Mouse (Mus musculus) splenic B cell, adult 2 months (primary cell): ENCODE data around the gene Alox12.

Experiments used
- DNase-seq: peaks from one replicate; pipeline ENCODE4 v3.0.0-alpha.2; 2011; ENCODE audit warnings: low read depth, low spot score
- H3K27me3 ChIP-seq: 2 replicates; pipeline ENCODE4 v1.6.1; 2012; ENCODE audit warnings: mild to moderate bottlenecking, low read length, moderate library complexity, mixed read lengths; ENCODE audit not compliant: control insufficient read depth, poor library complexity, insufficient read depth, severe bottlenecking
- H3K36me3 ChIP-seq: 2 replicates; pipeline ENCODE4 v1.6.1; 2012; ENCODE audit warnings: mild to moderate bottlenecking, low read length, moderate library complexity, mixed read lengths; ENCODE audit not compliant: control insufficient read depth, poor library complexity, insufficient read depth, severe bottlenecking

Gene Alox12

DNA sequence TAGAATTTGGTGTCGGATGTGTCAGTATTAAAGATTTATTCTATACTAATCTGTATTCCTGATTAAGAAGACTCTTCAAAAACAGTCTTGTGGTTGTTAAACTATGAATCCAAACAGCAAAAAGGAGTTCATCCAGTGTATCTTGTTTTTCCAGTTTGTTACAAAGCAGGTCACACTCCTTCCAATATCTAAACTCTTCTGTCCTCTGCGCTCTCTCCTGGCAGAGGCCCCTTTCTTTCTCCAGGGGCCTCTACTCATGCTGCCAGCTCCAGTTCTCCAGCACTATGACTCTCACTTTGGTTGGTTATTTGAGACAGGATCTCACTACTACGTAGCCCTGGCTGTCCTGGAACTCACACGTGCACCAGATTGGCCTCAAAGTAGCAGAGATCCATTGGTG is 10.7 kb upstream of the Alox12 start:
- DNase-seq, result no peak
- Histone ChIP-seq H3K36me3 (no peaks in the 10 kb centered on the region), H3K27me3 (no peaks in the 10 kb centered on the region)

DNA sequence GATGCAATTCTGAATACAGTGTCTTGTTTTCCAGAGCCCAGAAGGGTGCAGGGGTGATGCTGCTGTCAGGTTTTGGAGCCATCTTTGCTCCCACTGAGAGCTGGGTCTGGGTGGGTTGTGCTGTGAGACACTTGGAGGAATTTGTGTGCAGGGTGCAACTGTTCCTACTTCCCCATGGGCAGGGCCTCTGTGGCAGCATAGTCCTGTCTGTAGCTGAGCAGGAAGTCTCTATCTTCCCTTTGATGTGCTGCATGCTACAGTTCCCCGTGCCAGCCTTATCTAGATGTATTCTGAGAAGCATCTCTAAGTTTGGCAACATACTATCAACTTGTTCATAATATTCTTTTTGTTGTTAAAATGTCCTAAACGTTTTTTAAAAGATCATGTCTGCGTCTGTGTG is 10.1 kb upstream of the Alox12 start:
- Histone ChIP-seq H3K27me3 (no peaks in the 10 kb centered on the region), H3K36me3 (no peaks in the 10 kb centered on the region)
- DNase-seq, result no peak

DNA sequence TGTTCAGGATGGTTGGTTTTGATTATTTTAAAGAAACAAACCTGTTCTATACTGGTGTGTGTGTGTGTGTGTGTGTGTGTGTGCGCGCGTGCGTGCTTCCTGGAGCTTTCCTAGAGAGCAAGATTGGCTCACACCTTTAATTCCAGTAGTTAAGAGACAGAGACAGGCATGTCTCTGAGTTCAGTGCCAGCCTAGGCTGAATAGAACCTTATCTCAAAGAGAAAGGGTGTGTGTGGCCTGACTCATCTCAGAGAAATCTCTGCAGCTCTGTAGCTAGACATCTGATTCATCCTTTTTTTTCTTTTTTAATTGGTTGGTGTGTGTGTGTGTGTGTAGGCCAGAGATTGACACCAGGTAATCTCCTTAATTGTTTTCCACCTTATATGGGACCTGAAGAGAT is 3.9 kb upstream of the Alox12 start:
- Histone ChIP-seq H3K36me3 (no peaks in the 10 kb centered on the region), H3K27me3 (peaks cover 2% of the 10 kb centered on the region; the same call in 1 of the 2 replicates)
- no peak for DNase-seq

DNA sequence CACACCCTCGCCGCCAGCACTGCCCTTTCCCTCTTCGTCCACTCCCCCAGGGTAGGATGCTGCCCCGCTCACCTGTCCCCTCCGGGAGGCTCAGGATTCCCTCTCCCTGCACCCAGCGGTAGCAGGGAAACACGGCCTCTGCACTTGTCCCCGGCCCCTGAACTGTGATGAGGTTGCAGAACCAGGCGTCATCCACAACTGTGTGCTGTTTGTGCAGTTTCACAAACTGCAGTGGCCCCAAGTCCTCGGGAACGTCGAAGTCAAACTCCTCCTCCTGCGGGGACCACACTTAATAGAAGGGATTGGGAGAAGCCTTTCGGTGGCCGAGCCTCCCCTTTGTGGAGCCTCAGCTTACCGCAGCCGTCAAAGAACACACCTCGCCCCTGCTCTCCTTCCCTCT is 816 bp downstream of the Alox12 start:
- no peaks in the 10 kb centered on the region for H3K36me3 ChIP-seq
- H3K27me3 ChIP-seq, result peaks cover 2% of the 10 kb centered on the region; the same call in 1 of the 2 replicates
- no peak for DNase-seq

DNA sequence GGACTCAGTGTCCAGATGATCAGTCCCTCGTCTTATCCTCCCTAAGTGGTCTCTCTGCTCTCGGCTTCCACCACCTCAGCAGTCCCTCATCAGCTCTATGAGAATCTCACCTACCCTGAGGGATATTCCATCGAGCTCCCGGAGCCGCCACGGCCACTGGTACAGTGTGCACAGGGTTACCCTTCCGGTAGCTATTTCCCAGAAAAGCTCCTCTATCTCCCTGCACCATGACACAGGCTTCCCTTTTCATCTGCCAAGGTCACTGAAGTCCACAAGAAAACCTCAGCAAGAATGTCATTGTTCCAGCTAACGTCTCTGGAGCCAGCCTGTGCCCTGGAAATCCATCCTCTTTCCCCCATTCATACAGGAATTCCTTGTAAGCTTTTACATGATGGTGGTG is 3.3 kb downstream of the Alox12 start:
- peaks cover 2% of the 10 kb centered on the region; the same call in 1 of the 2 replicates for H3K27me3 ChIP-seq
- DNase-seq, result no peak
- H3K36me3 ChIP-seq, result no peaks in the 10 kb centered on the region

DNA sequence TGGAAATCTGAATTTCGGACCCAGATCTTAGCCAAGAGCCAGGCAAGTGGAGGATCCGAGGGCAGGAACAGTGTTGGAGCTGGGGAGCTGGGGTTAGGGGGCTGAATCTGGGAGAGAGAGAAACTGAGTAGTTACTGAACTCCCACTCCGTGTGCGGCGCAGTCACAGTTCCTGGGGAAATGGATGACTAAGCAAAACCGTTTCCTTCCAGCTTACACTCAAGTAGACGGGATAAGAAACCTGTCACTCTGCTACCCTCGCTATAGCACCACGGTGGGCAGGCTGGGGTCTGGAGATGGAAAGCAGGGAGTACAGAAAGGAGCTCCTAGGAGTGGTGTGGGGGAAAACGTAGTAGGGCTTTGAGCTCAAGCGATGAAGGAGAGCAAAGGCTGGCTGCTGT is 5.0 kb downstream of the Alox12 start:
- H3K36me3 ChIP-seq, result no peaks in the 10 kb centered on the region
- H3K27me3 ChIP-seq, result peaks cover 2% of the 10 kb centered on the region; the same call in 1 of the 2 replicates
- DNase-seq, result no peak

DNA sequence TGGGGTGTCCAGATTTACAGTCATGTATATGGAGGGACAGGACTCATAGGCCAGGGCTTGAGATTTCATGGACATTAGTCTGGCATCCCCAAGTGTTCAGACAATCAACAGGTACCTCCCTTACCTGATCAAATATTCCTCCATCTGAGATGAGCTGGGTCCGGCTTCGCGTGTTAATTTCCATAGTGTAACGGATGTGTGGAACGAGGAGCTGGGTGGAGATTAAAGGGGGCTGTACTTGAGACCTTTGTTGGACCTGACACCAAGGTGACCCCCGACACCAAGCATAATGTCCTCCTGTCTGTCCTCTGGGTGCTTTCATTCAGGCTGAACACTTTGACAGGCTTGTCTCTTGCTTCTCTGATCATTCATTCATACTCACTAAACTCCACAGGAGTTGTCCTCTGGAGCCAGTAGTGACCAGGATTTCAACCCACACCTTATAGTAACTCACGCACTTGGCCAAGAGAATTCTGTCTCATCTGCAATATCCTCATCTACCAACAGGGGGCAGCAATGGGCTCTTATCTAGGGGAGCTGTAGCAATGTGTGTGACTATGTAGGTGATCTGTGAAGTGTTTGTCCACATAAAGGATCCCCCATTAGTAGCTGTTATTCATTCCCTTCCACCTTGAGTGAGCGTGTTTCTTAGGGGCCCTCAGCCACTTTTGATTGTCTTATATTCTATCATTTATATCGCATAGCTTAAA is 7.9 kb downstream of the Alox12 start:
- H3K27me3 ChIP-seq, result no peaks in the 10 kb centered on the region
- DNase-seq, result peak; percentile 85
- H3K36me3 ChIP-seq, result no peaks in the 10 kb centered on the region

DNA sequence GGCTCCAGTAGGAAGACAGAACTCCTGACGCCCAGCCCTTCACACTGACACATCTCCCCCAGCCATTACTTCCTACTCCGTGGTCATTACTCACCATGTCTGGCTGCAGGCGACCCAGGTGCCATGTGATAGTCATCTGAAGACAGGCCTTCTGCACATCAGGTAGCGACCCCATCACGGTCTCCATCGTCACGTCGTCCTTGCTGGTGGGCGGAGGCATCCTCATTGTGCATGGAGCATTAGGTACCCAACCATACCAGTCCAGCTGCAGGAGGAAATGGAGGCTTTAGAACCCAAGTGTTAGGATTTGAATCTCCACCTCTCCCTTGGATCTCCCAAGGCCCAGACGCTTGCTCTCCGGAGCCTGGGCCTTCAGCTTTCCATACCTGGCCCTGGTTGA is 12.6 kb downstream of the Alox12 start:
- Histone ChIP-seq H3K27me3 (no peaks in the 10 kb centered on the region), H3K36me3 (no peaks in the 10 kb centered on the region)
- DNase-seq, result no peak

DNA sequence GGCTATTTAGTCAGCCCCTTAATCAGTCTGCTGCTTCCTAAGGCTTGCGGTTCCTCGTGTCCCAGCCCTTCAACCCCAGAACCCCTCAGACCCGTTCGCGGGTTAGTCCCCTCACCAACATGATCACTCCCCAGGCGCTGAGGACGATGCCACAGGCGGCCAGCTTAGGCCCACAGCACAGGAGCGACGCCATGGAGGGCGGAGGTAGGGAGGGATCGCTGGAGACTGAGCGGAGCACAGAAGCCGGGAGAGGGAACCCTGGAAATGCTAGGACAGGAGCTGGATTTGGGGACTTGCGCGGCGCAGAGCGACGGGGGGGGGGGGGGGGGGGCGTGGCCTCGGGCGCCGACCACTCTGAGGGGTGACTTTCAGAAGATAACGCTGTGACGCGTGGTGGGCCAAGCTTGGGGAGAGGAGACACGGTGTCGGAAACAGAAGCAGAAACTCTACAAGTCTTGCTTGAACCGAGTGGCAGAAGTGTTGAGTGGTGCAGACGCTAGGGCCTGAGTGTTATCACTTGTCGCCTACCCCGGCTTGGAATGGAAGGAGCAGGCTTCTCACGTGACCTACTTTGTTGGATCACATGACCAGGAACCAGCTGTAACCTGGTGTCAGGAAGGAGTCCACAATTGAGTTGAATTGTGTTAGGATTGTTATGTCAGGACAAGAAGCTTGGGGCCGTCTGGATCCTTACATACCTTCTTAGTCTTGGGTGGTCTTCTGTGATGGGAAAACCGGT is 15.4 kb downstream of the Alox12 start, which contains the start of the genes Gm21988 and Rnasek:
Gene Gm21988, minus strand, starts transcription at position 290 of the 739 bp plus-strand sequence.
Gene Rnasek, minus strand, starts transcription at position 302 of the 739 bp plus-strand sequence.
- DNase-seq, result peak; percentile 88
- H3K36me3 ChIP-seq, result peaks cover 2% of the 10 kb centered on the region; the same call in 1 of the 2 replicates
- H3K27me3 ChIP-seq, result no peaks in the 10 kb centered on the region

DNA sequence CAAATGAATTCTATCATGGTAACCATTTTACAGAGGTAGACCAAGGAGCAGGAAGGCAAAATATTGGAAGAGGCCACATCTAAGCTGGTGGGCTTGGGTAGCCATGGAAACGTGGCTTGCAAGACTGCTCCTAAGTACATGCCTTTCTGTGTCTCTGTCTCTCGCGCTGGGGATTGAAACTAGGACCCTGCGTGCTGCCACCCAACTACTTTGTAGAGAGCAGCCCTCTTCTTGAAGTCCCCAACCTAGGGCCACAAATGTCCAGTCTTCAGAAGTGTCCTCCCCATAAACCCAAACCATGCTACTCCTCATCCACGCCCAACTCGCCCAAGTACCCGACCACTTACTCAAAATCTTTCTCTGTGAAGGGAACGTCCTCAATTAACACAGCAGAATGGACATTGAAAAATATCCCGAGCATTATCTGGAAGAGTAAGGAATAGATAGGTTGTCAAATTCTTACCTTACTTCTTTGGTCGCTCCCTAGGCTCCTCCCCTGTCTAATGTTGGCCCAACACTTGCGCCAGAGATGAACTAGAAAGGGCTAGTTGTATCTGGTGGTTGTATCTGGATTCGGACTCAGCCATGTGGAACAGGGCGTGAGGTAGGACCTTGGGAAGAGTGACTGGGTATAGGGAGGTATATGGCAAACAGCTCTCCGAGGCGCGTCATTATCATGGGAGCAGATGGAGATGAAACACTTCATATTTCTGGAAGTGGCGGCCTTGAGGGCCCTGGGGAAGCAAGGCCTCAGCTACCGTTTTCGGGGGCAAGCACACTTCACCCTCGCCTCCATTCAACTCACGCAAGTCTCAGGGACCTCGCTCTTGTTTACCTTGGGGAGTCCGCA is 16.3 kb downstream of the Alox12 start:
- no peak for DNase-seq
- Histone ChIP-seq H3K36me3 (peaks cover 2% of the 10 kb centered on the region; the same call in 1 of the 2 replicates), H3K27me3 (no peaks in the 10 kb centered on the region)

DNA sequence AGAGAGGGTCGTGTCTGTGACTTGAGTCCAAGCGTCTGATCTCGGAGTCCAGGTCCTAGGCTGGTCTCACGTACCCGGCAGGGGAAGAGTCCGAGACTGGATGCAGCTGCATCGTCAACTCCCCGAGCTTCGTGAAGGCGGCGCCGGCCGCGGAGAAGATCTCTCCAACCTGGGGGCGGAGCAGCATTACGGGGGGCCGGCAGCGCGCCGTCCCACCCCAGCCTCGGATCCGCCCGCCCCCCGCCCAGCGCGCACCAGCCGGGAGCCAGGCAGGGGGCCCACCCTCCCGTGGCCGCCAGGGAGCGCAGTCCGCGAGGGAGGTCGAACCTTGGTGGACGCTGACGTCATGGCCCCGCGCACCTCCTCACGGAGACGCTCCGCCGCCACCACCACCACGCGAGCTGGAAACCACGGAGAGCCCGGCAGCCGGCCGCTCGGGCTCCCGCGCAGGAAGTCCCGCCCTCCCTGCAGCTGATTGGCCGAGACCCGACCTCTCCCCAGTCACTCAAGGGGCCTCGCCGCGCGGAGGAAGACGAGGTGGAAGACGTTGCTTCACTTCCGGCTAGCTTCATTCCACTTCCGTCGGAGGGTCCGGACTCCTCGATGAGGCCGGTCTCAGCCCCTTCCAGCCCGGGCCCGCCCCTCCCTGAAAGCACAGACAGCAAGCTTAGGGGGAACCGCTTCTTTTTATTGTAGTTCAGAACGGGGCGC is 17.5 kb downstream of the Alox12 start, which contains the start of gene 0610010K14Rik:
Gene 0610010K14Rik, minus strand, starts transcription at position 458 of the 711 bp plus-strand sequence.
- peaks cover 2% of the 10 kb centered on the region; the same call in 1 of the 2 replicates for H3K36me3 ChIP-seq
- peak; percentile 98 for DNase-seq
- no peaks in the 10 kb centered on the region for H3K27me3 ChIP-seq

DNA sequence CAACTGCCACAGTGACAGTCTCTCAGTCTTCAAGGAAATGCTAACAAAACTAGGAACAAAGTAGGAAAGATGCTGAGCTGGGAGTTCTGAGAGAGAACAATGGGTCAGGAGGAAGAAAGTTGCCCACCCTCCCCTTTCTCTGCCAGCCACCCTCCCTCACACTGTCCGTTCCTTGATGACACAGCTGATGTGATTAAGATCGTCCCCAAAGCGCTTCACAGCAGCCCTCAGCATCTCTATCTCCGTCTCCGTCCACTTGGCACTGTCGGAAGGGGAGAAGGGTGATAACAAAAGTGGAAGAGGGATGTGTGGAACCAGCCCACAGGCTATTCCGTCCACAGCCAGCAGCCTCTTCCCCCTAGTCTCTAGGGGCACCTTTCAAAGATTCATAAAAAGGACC is 18.4 kb downstream of the Alox12 start:
- Histone ChIP-seq H3K36me3 (peaks cover 2% of the 10 kb centered on the region; the same call in 1 of the 2 replicates), H3K27me3 (no peaks in the 10 kb centered on the region)
- no peak for DNase-seq

DNA sequence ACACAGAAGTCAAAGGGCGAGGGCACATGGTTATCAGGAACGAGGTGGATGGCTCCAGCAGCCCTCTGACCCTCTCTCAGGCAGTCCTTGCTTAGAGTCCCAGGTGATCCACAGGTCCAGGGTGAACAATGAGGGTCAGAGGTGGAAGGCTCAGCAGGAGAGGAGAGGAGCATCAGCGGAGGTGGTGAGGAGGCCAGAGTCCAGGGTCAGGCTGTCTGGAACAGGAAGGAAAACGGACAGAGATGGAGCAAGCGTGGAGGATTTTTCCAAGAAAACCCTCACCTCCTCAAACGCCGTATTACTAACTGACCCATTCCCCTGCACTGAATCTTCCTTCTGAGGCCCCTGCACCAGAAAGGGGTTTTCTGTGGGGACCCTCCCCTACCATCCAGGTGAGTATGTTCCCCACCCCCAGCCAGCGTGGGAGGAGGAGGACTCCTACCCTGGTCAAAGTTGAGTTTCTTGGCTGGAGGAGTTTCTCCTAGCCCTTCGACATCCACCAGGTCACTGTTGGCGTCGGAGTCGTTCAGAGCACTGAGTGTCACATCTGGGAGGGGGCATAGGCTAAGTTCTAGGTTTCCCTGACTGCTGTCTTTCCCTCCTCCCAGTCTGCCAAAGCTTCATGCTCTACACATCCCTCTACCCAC is 19.8 kb downstream of the Alox12 start:
- H3K27me3 ChIP-seq, result no peaks in the 10 kb centered on the region
- no peak for DNase-seq
- peaks cover 2% of the 10 kb centered on the region; the same call in 1 of the 2 replicates for H3K36me3 ChIP-seq
